Mouse (Mus musculus) stomach, embryonic 15.5 days (tissue): ENCODE measurements around the gene Cdk8. TPM values are rescaled to one million over a fixed set of nuclear protein-coding genes. Genes with fewer than 3 reads are reported as not detected.

Experiments used
- ATAC-seq: fragments of 200-750 bp; cut with Nextera tagmentation; 2 replicates; pipeline ENCODE4 v1.8.0; 2017; ENCODE audit warnings: low read depth, moderate number of reproducible peaks, moderate TSS enrichment; ENCODE audit not compliant: insufficient read depth, low FRiP score
- H3K27ac ChIP-seq: fragments of 300-500 bp; sonication (generic); 2 replicates; pipeline ENCODE4 v1.5.1; 2015; ENCODE audit warnings: mild to moderate bottlenecking, inconsistent platforms
- H3K27me3 ChIP-seq: fragments of 300-500 bp; sonication (generic); replicated peaks from 2 replicates; pipeline ENCODE4 v1.6.1; 2015; ENCODE audit warnings: inconsistent platforms
- H3K36me3 ChIP-seq: fragments of 300-500 bp; sonication (generic); 2 replicates; pipeline ENCODE4 v1.6.1; 2015; ENCODE audit warnings: inconsistent platforms
- H3K4me1 ChIP-seq: fragments of 300-500 bp; sonication (generic); 2 replicates; pipeline ENCODE4 v1.6.1; 2015; ENCODE audit warnings: inconsistent platforms
- H3K4me2 ChIP-seq: fragments of 300-500 bp; sonication (generic); 2 replicates; pipeline ENCODE4 v1.6.1; 2015; ENCODE audit warnings: mild to moderate bottlenecking, inconsistent platforms
- H3K4me3 ChIP-seq: fragments of 300-500 bp; sonication (generic); replicated peaks from 2 replicates; pipeline ENCODE4 v1.5.1; 2015; ENCODE audit warnings: inconsistent platforms
- H3K9ac ChIP-seq: fragments of 300-500 bp; sonication (generic); 2 replicates; pipeline ENCODE4 v1.6.1; 2015; ENCODE audit warnings: inconsistent platforms
- H3K9me3 ChIP-seq: fragments of 300-500 bp; sonication (generic); 2 replicates; pipeline ENCODE4 v1.6.1; 2016; ENCODE audit warnings: inconsistent platforms
- WGBS: fragments of 180-500 bp; shearing (Covaris S2); methylation state at CpG from one replicate; pipeline ENCODE4 v1.1.7; 2015; 5-methylcytosine and 5-hydroxymethylcytosine counted together
- polyA plus RNA-seq: library from polyadenylated mRNA; unstranded; fragments of >200 nt; fragmentation: Nextera tagmentation; extraction: Ambion mirVana; gene quantifications from 2 replicates; pipeline ENCODE4 v1.2.1, GENCODE M21; 2015

Gene Cdk8
- polyA plus RNA-seq, 1 experiment from 2014 or later = 20.5 TPM

DNA sequence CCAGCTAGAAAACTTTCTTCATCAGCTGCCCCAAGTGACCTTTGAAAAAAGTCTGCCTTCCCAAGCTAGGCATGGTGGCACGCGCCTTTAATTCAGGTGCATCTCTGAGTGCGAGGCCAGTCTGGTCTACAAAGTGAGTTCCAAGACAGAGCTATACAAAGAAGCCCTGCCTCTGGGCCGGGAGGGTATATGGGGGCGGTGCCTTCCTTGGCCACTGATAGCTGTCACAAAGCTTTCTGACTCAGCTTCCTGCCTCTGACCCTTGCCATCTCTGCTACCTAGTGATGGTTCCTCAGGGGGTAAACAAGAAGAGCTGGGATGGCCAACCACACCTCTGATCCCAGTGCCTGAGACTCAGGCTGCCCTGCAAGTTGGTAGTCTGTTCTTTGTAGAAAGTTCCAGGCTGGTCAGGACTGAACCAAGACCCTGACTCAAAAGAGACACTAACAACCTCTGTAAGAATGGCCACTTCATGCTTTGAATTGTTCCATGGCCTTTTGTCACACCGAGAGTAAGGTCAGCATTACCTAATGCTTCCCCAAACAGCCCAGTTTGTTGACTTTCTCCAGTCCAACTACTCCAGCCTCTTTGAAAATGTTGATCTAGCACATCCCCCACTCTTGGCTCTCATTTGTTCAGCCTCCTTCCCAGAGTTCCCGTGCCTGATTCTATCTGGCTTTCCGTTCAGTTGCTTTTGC lies 76.2 kb downstream of the Cdk8 start:
- ATAC-seq = peak; percentile 50
- Histone ChIP-seq H3K9me3 (no peaks in the 10 kb centered on the region), H3K27ac (no peak overlapping the region), H3K36me3 (peaks cover 20% of the 10 kb centered on the region; the same call in 1 of the 2 replicates), H3K27me3 (no peaks in the 10 kb centered on the region), H3K4me1 (no peaks in the 10 kb centered on the region), H3K4me2 (no peak overlapping the region), H3K9ac (no peak overlapping the region), H3K4me3 (no peak overlapping the region)
- 71% methylated on average over 8 of the region's 8 CpGs for WGBS

DNA sequence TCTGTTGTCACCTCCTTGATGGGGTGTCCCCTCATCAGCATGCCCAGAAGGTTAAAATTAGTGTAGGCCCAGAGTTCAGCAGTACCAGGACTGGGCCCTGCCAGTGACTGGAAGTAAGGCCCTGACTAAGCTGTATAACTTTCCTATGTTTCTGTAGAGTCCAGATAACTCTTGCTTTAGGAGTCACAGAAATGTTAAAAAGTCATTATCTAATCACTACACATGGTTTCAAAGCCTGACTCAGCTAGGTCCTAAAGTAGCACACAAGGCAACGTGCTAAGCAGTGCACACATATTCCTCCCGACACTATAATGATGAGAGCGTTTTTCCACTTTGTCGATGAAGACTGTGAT lies 76.7 kb downstream of the Cdk8 start:
- Histone ChIP-seq H3K27me3 (no peaks in the 10 kb centered on the region), H3K4me1 (no peaks in the 10 kb centered on the region), H3K36me3 (peaks cover 20% of the 10 kb centered on the region; the same call in 1 of the 2 replicates), H3K4me3 (no peak overlapping the region), H3K9ac (no peak overlapping the region), H3K9me3 (no peaks in the 10 kb centered on the region), H3K4me2 (no peak overlapping the region), H3K27ac (no peak overlapping the region)
- WGBS = 85% methylated on average over 4 of the region's 4 CpGs
- ATAC-seq = peak; percentile 81

DNA sequence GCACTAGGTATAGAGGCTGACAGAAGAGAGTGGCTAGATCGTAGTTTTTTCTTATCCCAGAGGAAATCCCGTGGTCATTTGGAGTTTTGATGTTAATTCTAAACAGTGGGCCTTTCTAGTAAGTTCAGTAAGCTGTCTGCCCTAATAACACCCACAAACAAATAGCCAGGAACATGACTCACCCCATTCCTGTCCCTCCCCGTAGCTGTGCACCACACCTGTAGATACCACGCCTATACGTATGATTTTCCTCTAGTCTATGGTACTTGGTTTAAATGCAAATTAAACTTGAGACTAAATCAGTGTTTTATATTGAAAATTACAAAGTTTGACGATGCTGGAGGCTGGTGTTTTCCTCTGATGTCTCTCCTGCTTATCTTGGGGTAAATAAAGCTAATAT lies 83.5 kb downstream of the Cdk8 start:
- WGBS = 69% methylated on average over 6 of the region's 6 CpGs
- H3K4me1 ChIP-seq = peaks cover 10% of the 10 kb centered on the region; the same call in 1 of the 2 replicates
- H3K4me2 ChIP-seq = no peak overlapping the region
- no peaks in the 10 kb centered on the region for H3K27me3 ChIP-seq
- H3K27ac ChIP-seq = no peak overlapping the region
- no peak for ATAC-seq
- H3K9ac ChIP-seq = no peak overlapping the region
- no peaks in the 10 kb centered on the region for H3K9me3 ChIP-seq
- no peak overlapping the region for H3K4me3 ChIP-seq
- H3K36me3 ChIP-seq = no peaks in the 10 kb centered on the region

DNA sequence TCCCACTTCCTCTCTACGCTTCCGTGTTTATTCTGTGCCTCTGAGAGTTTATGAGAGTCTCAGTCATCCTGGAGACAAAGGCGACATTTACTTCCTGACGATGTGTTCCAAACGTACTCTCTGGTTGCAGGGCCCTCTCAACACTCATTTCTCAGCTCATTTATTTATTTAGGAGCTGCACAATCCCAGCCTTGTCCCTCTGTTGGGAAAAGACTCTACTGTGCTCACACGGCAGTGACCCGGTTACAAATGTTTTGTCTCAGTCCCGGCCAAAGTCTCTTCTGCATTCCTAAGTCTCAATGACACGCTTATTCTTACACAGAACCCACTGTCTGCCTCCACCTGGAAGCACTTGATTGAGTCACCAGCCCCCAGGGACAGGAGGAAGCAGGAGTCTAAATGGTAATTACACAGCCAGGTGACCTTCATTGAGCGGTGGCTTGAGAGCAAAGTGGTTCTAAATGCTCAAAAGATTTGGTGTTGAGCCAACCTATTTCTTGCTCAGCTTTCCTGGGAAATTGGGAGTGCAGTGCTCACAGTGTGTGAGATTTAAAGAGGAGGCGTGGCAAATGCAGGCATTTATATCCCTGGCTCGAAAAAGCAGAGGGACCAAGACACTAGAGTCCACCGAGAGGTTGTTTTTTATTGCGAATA lies 84.4 kb downstream of the Cdk8 start:
- no peaks in the 10 kb centered on the region for H3K9me3 ChIP-seq
- H3K4me2 ChIP-seq = peak overlapping the region; percentile 28
- H3K4me3 ChIP-seq = no peak overlapping the region
- H3K27me3 ChIP-seq = no peaks in the 10 kb centered on the region
- peak overlapping the region; percentile 40; the same call in 1 of the 2 replicates for H3K27ac ChIP-seq
- no peak for ATAC-seq
- H3K4me1 ChIP-seq = peaks cover 10% of the 10 kb centered on the region; the same call in 1 of the 2 replicates
- no peak overlapping the region for H3K9ac ChIP-seq
- 34% methylated on average over 14 of the region's 14 CpGs for WGBS
- no peaks in the 10 kb centered on the region for H3K36me3 ChIP-seq

DNA sequence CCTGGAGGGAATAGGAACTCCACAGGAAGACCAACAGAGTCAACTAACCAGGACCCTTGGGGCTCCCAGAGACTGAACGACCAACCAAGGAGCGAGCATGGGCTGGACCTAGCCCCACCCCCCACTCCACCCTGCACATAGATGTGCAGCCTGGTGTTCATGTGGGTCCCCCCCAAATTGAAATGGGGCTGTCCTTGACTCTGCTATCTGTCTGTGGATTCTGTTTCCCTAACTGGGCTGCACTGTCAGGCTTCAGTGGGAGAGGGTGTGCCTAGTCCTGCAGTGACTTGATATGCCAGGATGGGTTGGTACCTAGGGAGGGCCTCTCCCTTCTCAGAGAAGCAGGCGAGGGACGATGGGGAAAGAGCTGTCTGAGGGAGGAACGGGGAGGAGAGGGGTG lies 85.3 kb downstream of the Cdk8 start:
- WGBS = 80% methylated on average over 5 of the region's 5 CpGs

DNA sequence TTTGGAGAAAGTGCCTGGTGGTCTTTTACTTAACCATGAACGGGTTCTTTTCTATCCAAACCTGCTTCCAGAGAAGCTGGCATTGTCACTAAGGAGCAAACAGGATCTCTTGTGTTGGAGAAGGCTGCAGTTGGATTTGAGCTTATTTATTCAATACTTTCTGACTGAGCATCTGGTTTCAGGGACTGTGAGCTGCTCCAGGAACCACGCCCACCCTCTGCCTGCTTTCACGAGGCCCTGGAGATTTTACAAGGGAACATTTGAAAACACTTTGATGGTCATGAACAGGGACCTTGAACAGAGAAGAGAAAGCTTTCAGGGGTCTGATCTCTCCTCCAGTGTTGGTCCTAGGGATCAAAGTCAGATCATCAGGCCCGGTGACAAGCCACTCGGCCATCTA lies 87.0 kb downstream of the Cdk8 start:
- no peak overlapping the region for H3K4me2 ChIP-seq
- 61% methylated on average over 5 of the region's 5 CpGs for WGBS
- H3K27ac ChIP-seq = no peak overlapping the region
- H3K9ac ChIP-seq = no peak overlapping the region
- H3K36me3 ChIP-seq = no peaks in the 10 kb centered on the region
- no peaks in the 10 kb centered on the region for H3K9me3 ChIP-seq
- peaks cover 10% of the 10 kb centered on the region; the same call in 1 of the 2 replicates for H3K4me1 ChIP-seq
- H3K4me3 ChIP-seq = no peak overlapping the region
- no peaks in the 10 kb centered on the region for H3K27me3 ChIP-seq
- ATAC-seq = no peak

More for the DNA sequence above, 85.3 kb downstream of the Cdk8 start:
- H3K27me3 ChIP-seq = no peaks in the 10 kb centered on the region
- no peaks in the 10 kb centered on the region for H3K9me3 ChIP-seq
- H3K36me3 ChIP-seq = no peaks in the 10 kb centered on the region
- H3K9ac ChIP-seq = no peak overlapping the region
- H3K4me2 ChIP-seq = no peak overlapping the region
- ATAC-seq = peak; percentile 95
- peaks cover 10% of the 10 kb centered on the region; the same call in 1 of the 2 replicates for H3K4me1 ChIP-seq
- H3K27ac ChIP-seq = no peak overlapping the region
- H3K4me3 ChIP-seq = no peak overlapping the region

DNA sequence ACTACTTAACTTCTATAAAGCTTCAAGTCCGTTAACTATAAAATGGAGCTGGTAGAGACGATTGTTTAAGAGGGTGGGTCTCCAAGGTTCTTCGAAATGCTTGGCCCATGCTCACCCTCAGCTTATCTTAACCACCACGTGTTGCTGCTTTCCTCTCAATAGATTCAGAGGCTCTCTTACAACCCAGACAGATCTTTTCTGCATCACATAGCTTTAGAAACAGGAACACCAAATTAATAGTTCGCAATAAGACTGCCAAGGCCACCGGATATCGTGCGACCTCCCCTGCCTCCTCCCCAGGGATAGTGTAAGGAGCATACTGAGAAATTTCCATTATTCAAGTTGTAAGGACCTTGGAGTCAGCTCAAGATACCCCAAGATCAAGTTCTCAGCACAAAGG lies 87.4 kb downstream of the Cdk8 start:
- Histone ChIP-seq H3K36me3 (no peaks in the 10 kb centered on the region), H3K9ac (no peak overlapping the region), H3K4me2 (no peak overlapping the region), H3K4me3 (no peak overlapping the region), H3K27me3 (no peaks in the 10 kb centered on the region), H3K27ac (no peak overlapping the region), H3K9me3 (no peaks in the 10 kb centered on the region), H3K4me1 (peaks cover 9% of the 10 kb centered on the region; the same call in 1 of the 2 replicates)
- ATAC-seq = no peak
- 75% methylated on average over 8 of the region's 8 CpGs for WGBS

DNA sequence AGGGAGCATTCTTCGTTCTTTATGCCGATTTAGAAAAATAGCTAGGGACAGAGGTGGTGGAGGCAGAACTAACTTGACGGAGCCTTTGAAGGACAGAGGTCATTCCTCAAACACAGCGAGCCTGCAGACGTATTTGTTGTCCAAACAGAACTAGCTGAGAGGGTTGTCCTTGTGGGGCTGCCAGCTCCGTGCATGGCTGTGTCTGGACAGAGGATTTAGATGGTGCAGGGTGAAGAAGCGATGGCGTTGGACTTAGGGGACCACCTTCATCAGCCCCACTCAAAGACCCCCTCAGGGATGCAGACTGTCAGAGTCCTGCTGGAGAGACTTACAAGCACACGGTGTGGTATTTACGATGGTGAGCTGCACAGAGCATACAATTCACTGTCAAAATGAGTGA lies 97.9 kb downstream of the Cdk8 start:
- no peak for ATAC-seq
- no peak overlapping the region for H3K27ac ChIP-seq

DNA sequence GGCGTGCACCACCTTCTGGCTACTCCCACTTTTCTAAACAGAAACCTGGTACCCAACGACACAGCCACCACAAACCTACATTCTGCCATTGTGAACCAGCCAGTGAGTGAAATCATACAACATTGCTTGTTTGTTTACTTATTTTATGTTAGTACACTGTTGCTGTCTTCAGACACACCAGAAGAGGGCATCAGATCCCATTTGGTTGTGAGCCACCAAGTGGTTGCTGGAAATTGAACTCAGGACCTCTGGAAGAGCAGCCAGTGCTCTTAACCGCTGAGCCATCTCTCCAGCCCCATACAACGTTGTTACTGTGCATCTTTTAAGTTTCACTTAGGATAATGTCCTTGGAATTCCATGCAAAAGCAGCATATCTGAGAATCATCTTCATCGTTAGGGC lies 98.5 kb downstream of the Cdk8 start:
- Histone ChIP-seq H3K4me1 (no peaks in the 10 kb centered on the region; the same call in 1 of the 2 replicates), H3K9ac (no peak overlapping the region), H3K27ac (no peak overlapping the region), H3K4me3 (no peak overlapping the region), H3K4me2 (no peak overlapping the region), H3K9me3 (no peaks in the 10 kb centered on the region), H3K36me3 (no peaks in the 10 kb centered on the region), H3K27me3 (no peaks in the 10 kb centered on the region)
- ATAC-seq = no peak
- 85% methylated on average over 5 of the region's 5 CpGs for WGBS

More for the DNA sequence above, 97.9 kb downstream of the Cdk8 start:
- Histone ChIP-seq H3K36me3 (no peaks in the 10 kb centered on the region), H3K9me3 (no peaks in the 10 kb centered on the region), H3K4me2 (no peak overlapping the region), H3K4me3 (no peak overlapping the region), H3K9ac (no peak overlapping the region), H3K4me1 (no peaks in the 10 kb centered on the region; the same call in 1 of the 2 replicates), H3K27me3 (no peaks in the 10 kb centered on the region)
- 45% methylated on average over 10 of the region's 10 CpGs for WGBS

DNA sequence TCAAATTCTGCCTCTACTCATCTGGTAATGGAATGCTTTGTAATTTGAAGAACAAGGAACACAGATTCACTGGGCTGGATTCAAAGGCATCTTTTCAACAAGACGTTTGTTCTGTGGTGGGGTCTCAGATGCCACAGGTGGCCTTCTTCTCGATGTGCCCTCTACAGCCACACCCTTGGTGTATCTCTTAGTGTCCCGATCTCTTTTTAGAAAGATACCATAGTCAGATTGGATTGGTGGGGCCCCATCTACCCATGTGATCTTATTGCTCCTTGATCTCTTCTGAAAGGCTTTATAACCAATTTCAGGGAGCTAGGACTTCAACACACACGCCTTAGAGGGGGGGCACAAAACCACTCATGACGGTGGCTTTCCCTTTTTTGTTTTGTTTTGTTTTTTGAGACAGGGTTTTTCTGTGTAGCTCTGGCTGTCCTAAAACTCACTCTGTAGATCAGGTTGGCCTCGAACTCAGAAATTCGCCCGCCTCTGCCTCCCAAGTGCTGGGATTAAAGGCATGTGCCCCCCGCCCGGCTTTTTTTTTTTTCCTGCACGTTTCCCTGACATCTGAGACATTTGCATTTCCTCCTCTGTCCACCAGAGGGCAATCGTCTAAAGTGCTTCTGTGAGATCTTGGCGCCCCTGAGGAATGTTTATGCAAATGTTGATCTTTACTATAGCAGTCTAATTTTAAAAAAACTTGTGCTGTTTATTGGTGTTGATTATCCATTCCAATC lies 99.2 kb downstream of the Cdk8 start:
- 36% methylated on average over 13 of the region's 13 CpGs for WGBS
- no peaks in the 10 kb centered on the region for H3K36me3 ChIP-seq
- no peaks in the 10 kb centered on the region for H3K4me1 ChIP-seq
- no peak overlapping the region for H3K9ac ChIP-seq
- H3K4me3 ChIP-seq = no peak overlapping the region
- no peak overlapping the region for H3K4me2 ChIP-seq
- no peak for ATAC-seq
- H3K27me3 ChIP-seq = no peaks in the 10 kb centered on the region
- no peak overlapping the region for H3K27ac ChIP-seq
- no peaks in the 10 kb centered on the region for H3K9me3 ChIP-seq

DNA sequence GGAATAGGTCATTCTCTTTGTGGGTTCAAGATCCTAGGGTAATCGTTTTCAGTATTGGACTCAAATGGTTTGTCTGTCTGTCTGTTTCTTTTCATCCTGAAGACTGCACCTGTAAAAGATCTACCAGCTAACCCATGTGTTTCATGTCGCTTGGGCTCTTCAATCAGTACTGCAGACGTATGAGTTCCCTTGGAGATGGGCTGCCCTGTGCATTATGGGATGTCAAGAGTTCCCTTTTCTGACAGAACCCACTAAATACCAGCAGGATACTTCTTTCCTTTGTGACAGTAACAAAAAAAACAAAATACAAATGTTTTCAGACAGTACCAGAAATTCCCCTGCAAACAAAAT lies 99.7 kb downstream of the Cdk8 start:
- Histone ChIP-seq H3K4me3 (no peak overlapping the region), H3K36me3 (no peaks in the 10 kb centered on the region), H3K4me2 (no peak overlapping the region), H3K27ac (no peak overlapping the region), H3K27me3 (no peaks in the 10 kb centered on the region), H3K4me1 (no peaks in the 10 kb centered on the region), H3K9me3 (no peaks in the 10 kb centered on the region), H3K9ac (no peak overlapping the region)
- ATAC-seq = no peak
- WGBS = 33% methylated on average over 3 of the region's 3 CpGs

DNA sequence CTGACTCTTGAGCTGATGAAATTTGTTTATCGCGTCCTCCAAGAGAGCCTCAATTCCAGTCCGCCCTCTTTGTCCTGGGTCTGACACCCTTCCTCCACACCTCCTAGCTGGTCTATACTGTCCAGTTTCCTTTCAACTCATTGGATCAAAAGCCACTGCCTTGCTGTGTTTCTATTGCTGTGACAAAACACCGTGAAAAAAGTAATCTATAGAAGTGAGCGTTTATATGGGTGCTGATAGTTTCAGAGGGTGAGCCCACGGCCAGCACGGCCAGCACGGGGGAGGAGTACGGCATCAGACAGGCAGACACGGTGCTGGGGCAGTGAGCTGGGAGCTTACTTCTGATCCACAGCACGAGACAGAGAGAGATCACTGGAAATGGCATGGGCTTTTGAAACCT lies 100.1 kb downstream of the Cdk8 start:
- no peak overlapping the region for H3K4me3 ChIP-seq
- H3K4me1 ChIP-seq = no peaks in the 10 kb centered on the region
- H3K4me2 ChIP-seq = no peak overlapping the region
- H3K27me3 ChIP-seq = no peaks in the 10 kb centered on the region
- H3K36me3 ChIP-seq = no peaks in the 10 kb centered on the region
- WGBS = 85% methylated on average over 11 of the region's 11 CpGs
- no peak for ATAC-seq
- no peak overlapping the region for H3K27ac ChIP-seq
- no peak overlapping the region for H3K9ac ChIP-seq
- no peaks in the 10 kb centered on the region for H3K9me3 ChIP-seq
